8 mouse cellular contexts compared by ENCODE assay signal in the genomic region with DNA sequence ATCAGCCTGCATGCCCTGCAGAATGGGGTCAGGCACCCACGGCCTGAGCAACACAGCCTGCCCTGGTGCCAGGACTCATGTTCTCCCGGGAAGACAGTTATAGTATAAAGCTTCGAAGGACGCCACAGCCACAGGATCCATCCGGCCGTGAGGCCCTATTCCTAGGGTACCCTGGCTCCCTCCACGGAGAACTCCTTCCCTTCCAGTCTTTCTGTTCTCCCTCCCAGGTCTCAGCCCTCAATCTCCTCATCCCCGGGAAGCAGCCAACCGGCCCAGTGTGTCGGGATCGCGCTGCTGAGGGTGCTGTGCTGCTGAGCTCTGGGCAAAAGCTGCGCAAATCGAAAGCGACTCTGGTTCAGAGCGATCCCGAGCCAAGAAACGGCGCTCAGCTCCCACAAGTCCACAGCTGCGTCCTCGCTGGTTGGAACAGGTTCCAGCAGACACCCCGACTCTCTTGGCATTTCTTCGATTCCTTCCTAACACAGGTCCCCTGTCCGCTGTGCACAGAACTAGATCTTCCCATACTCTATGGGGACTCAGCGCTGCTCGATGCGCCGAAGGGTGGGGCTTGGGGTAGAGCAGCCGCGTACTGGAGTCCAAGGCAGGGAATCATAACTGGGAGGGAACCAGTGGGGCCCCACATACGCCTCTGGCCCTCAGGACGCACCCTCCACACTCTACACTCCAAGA. TPM values are rescaled to one million over a fixed set of nuclear protein-coding genes. Genes with fewer than 3 reads are reported as not detected.
DNase-seq lines count a peak whose midpoint lies in the region; ATAC-seq and TF ChIP-seq lines count a peak whose summit lies in the region.

No protein-coding gene starts in this region.

- no peak for TF ChIP-seq CTCF in heart, adult 2 months (IDR thresholded peaks at IDR 0.05)
- TF ChIP-seq CTCF in Patski (IDR thresholded peaks at IDR 0.05): no peak
- no peak for TF ChIP-seq CTCF in midbrain, postnatal 0 days (IDR thresholded peaks at IDR 0.05)

- no peaks in the 10 kb centered on the region for H3K36me3 ChIP-seq in heart, adult 2 months (ENCODE audit: control insufficient read depth, insufficient read depth, low read length)
- no peaks in the 10 kb centered on the region for H3K36me3 ChIP-seq in forebrain, embryonic 11.5 days (ENCODE audit: control insufficient read depth, insufficient read depth, low read length)
- no peaks in the 10 kb centered on the region for H3K36me3 ChIP-seq in kidney, embryonic 15.5 days
- H3K36me3 ChIP-seq in midbrain, postnatal 0 days (ENCODE audit: insufficient read depth, low read length): no peaks in the 10 kb centered on the region

- POLR2A ChIA-PET in Patski (lab: Charles Lee): interaction anchor here (2.9 kb wide), 1 partner anchor 10 kb away, joined by 22 read pairs; the partner anchor contains the start of gene Irx2

- peak overlapping the region; percentile 52 for H3K4me3 ChIP-seq in heart, adult 2 months
- H3K4me3 ChIP-seq in forebrain, embryonic 11.5 days (ENCODE audit: low read depth, low read length): peak overlapping the region; percentile 27
- peak overlapping the region; percentile 42 for H3K4me3 ChIP-seq in kidney, embryonic 15.5 days (replicated peaks)
- peak overlapping the region; percentile 32 for H3K4me3 ChIP-seq in midbrain, postnatal 0 days (ENCODE audit: low read depth, low read length)

- under 1% methylated on average over 32 of the region's 32 CpGs for WGBS in heart, adult 2 months
- WGBS in forebrain, embryonic 11.5 days: under 1% methylated on average over 32 of the region's 32 CpGs
- 1% methylated on average over 32 of the region's 32 CpGs for WGBS in kidney, embryonic 15.5 days
- 5% methylated on average over 32 of the region's 32 CpGs for WGBS in midbrain, postnatal 0 days

- H3K27me3 ChIP-seq in heart, adult 2 months (ENCODE audit: control insufficient read depth, insufficient read depth, low read length): peaks cover 12% of the 10 kb centered on the region
- no peaks in the 10 kb centered on the region for H3K27me3 ChIP-seq in Patski
- H3K27me3 ChIP-seq in forebrain, embryonic 11.5 days (ENCODE audit: control insufficient read depth, insufficient read depth, low read length): peaks cover 71% of the 10 kb centered on the region
- H3K27me3 ChIP-seq in kidney, embryonic 15.5 days: peaks cover 96% of the 10 kb centered on the region
- peaks cover 17% of the 10 kb centered on the region for H3K27me3 ChIP-seq in midbrain, postnatal 0 days (ENCODE audit: insufficient read depth, low read length)

- intact Hi-C loops in heart, adult 2 months (cut with DNase I): loop anchor here (5.0 kb wide), 1 partner anchor 677 kb away; the partner anchor contains the start of gene Irx1

- H3K4me1 ChIP-seq in heart, adult 2 months (ENCODE audit: control insufficient read depth, insufficient read depth, low read length): peaks cover 1% of the 10 kb centered on the region; the same call in 1 of the 2 replicates
- peaks cover 12% of the 10 kb centered on the region; the same call in 1 of the 2 replicates for H3K4me1 ChIP-seq in forebrain, embryonic 11.5 days (replicated peaks; ENCODE audit: control insufficient read depth, insufficient read depth, low read length)
- peaks cover 13% of the 10 kb centered on the region for H3K4me1 ChIP-seq in kidney, embryonic 15.5 days
- peaks cover 5% of the 10 kb centered on the region; the same call in 1 of the 2 replicates for H3K4me1 ChIP-seq in midbrain, postnatal 0 days (ENCODE audit: insufficient read depth, low read length)

- H3K9me3 ChIP-seq in forebrain, embryonic 11.5 days (ENCODE audit: control insufficient read depth, low read length): no peaks in the 10 kb centered on the region
- H3K9me3 ChIP-seq in kidney, embryonic 15.5 days (replicated peaks): no peaks in the 10 kb centered on the region
- no peaks in the 10 kb centered on the region for H3K9me3 ChIP-seq in midbrain, postnatal 0 days (ENCODE audit: low read length)

- peak; percentile 70 for ATAC-seq in Patski
- peak; percentile 47 for ATAC-seq in forebrain, embryonic 11.5 days (replicated peaks; ENCODE audit: low FRiP score)
- peak; percentile 53; the same call in 1 of the 2 replicates for ATAC-seq in kidney, embryonic 15.5 days (replicated peaks; ENCODE audit: low FRiP score)
- ATAC-seq in midbrain, postnatal 0 days (ENCODE audit: low FRiP score): peak; percentile 59

- no peak for TF ChIP-seq EP300 in heart, adult 2 months (IDR thresholded peaks at IDR 0.05; ENCODE audit: insufficient read depth, low read depth, low read length)

- in situ Hi-C loops in Patski (cut with MboI; ENCODE audit: low pct_unique_long_range_greater_than_20kb): loop anchor here (10.0 to 25.0 kb wide), 3 partner anchors 395 to 2002 kb away; partner anchors contain the start of gene Ice1

- no peak overlapping the region for H3K27ac ChIP-seq in heart, adult 2 months
- H3K27ac ChIP-seq in forebrain, embryonic 11.5 days (ENCODE audit: low read depth, low read length): no peak overlapping the region
- H3K27ac ChIP-seq in kidney, embryonic 15.5 days: no peak overlapping the region
- H3K27ac ChIP-seq in midbrain, postnatal 0 days (ENCODE audit: low read depth, low read length): peak overlapping the region; percentile 45

- peak in 1 of 2 experiments; percentile 39 for DNase-seq in heart, adult 2 months
- DNase-seq in heart, adult 8-10 months (ENCODE audit: low spot score): no peak
- no peak for DNase-seq in Patski (ENCODE audit: low read depth, low spot score)
- peak; percentile 57 for DNase-seq in forebrain, embryonic 11.5 days (ENCODE audit: low spot score)
- peak; percentile 69 for DNase-seq in midbrain, postnatal 0 days (ENCODE audit: low spot score)
- DNase-seq in ovary, postnatal 14 days (ENCODE audit: low spot score): no peak
- DNase-seq in left cerebral cortex, adult 9 months (ENCODE audit: low spot score in 2 of 2): no peak

- no peaks in the 10 kb centered on the region for H3K79me2 ChIP-seq in heart, adult 2 months (replicated peaks; ENCODE audit: control insufficient read depth, insufficient read depth, low read length)

- CTCF ChIA-PET in Patski (lab: Charles Lee): interaction anchor here (0.9 to 1.9 kb wide), 4 partner anchors 12 to 842 kb away, joined by 3 to 8 read pairs (median 4); no protein-coding TSS in a partner anchor

- no peak for TF ChIP-seq POLR2A in heart, adult 2 months (IDR thresholded peaks at IDR 0.05; ENCODE audit: insufficient read depth, low read depth, low read length)

- peak overlapping the region; percentile 3 for H3K9ac ChIP-seq in heart, adult 2 months (ENCODE audit: low read depth, low read length)
- H3K9ac ChIP-seq in forebrain, embryonic 11.5 days (ENCODE audit: low read length): peak overlapping the region; percentile 21; the same call in 1 of the 2 replicates
- 0 out of 2 replicates have a peak overlapping the region, but pooled peaks have one; percentile 18 for H3K9ac ChIP-seq in kidney, embryonic 15.5 days
- H3K9ac ChIP-seq in midbrain, postnatal 0 days (replicated peaks; ENCODE audit: low read length, poor library complexity, severe bottlenecking): peak overlapping the region; percentile 46

- peak overlapping the region; percentile 53 for H3K4me2 ChIP-seq in forebrain, embryonic 11.5 days (ENCODE audit: low read depth, low read length, severe bottlenecking)
- H3K4me2 ChIP-seq in kidney, embryonic 15.5 days: peak overlapping the region; percentile 64
- H3K4me2 ChIP-seq in midbrain, postnatal 0 days (ENCODE audit: low read depth, low read length, poor library complexity, severe bottlenecking): peak overlapping the region; percentile 49

RNA-seq across cellular contexts. Expression of gene Irx2, which starts 11.0 kb away (rescaled TPM):
- total RNA-seq in heart, adult 2 months (2021): 1 to 10 TPM; 4.5 to 4.8 TPM
- 3.8 and 4.5 TPM in 2 replicates for polyA plus RNA-seq in heart, adult 2 months (2012; rRNA removed)
- total RNA-seq in heart, adult 8-10 months (2022): 1 to 10 TPM; 3.8 to 7.4 (median 4.9) TPM
- polyA plus RNA-seq in Patski (2021): 57.8 TPM
- polyA plus RNA-seq in forebrain, embryonic 11.5 days (2014; fragmentation: Nextera tagmentation; extraction: Ambion mirVana): 3.4 and 3.7 TPM in 2 replicates
- 7.9 and 8.0 TPM in 2 replicates for polyA plus RNA-seq in kidney, embryonic 15.5 days (2015; fragmentation: Nextera tagmentation; extraction: Ambion mirVana)
- 68.5 and 76.4 TPM in 2 replicates for total RNA-seq in midbrain, postnatal 0 days (2014; rRNA removed)
- polyA plus RNA-seq in midbrain, postnatal 0 days (2015; fragmentation: Nextera tagmentation; extraction: Ambion mirVana): 21.2 and 26.5 TPM in 2 replicates

Comparison
In these comparisons a context has a peak if more than half of its experiments do, and no peak if none do; other contexts are left out.
1. DNase-seq: peak in forebrain, embryonic 11.5 days (single experiment) and midbrain, postnatal 0 days (single experiment); none in heart, adult 8-10 months (single experiment), Patski (single experiment), ovary, postnatal 14 days (single experiment) and left cerebral cortex, adult 9 months (0 of 2).
2. Peak in every context shown above with its lines, with median percentiles within 50 percentile points of each other: H3K4me3 ChIP-seq, H3K9ac ChIP-seq, ATAC-seq and H3K4me2 ChIP-seq.